Mouse (Mus musculus) CH12.LX (cell line): ENCODE data around the gene Kcnn1. TPM values are rescaled to one million over a fixed set of nuclear protein-coding genes. Genes with fewer than 3 reads are reported as not detected.

Experiments
- DNase-seq: peaks from one replicate; pipeline ENCODE4 v3.0.0-alpha.2; 2013; ENCODE audit errors: extremely low read depth
- H3K27ac ChIP-seq: 2 replicates; pipeline ENCODE4 v1.5.1; 2012; ENCODE audit warnings: low read depth, mild to moderate bottlenecking, control low read depth, moderate library complexity; ENCODE audit not compliant: insufficient read depth
- H3K27me3 ChIP-seq: replicated peaks from 2 replicates; pipeline ENCODE3; 2012; ENCODE audit warnings: inconsistent platforms
- H3K36me3 ChIP-seq, 2 experiments: replicated peaks in 1 of 2; 2 replicates each; pipeline versions ENCODE3 to v1.6.1; 2012; ENCODE audit warnings: inconsistent platforms in 1 of 2, low read length in 1 of 2, mild to moderate bottlenecking in 1 of 2, mixed read lengths in 1 of 2, moderate library complexity in 1 of 2; ENCODE audit not compliant: control insufficient read depth in 1 of 2, insufficient read depth in 1 of 2
- H3K4me1 ChIP-seq, 2 experiments: 2 replicates each; pipeline ENCODE4 v1.6.1; 2012; ENCODE audit warnings: inconsistent platforms in 1 of 2, moderate library complexity in 1 of 2; ENCODE audit not compliant: insufficient read depth in 2 of 2, control insufficient read depth in 1 of 2
- H3K4me2 ChIP-seq: 2 replicates; pipeline ENCODE4 v1.6.1; 2012; ENCODE audit warnings: low read depth, mild to moderate bottlenecking, control low read depth; ENCODE audit not compliant: poor library complexity, insufficient read depth, severe bottlenecking
- H3K4me3 ChIP-seq, 3 experiments: fragments of 150-350 bp in 1 of 3; sonication (generic) in 1 of 3; replicated peaks in 1 of 3; 2 replicates each; pipeline versions ENCODE3 to v1.5.1; 2011 to 2012; ENCODE audit warnings: low read depth in 2 of 3, low read length in 2 of 3, mild to moderate bottlenecking in 2 of 3, moderate library complexity in 2 of 3, control low read depth in 1 of 3, improper control_type of control experiment in 1 of 3, inconsistent platforms in 1 of 3, mixed read lengths in 1 of 3; ENCODE audit not compliant: poor library complexity in 1 of 3
- H3K79me2 ChIP-seq: replicated peaks from 2 replicates; pipeline ENCODE4 v1.6.1; 2012; ENCODE audit warnings: mild to moderate bottlenecking, moderate library complexity; ENCODE audit not compliant: control insufficient read depth, poor library complexity, insufficient read depth, severe bottlenecking; ENCODE audit errors: extremely low read depth
- H3K9ac ChIP-seq: 2 replicates; pipeline ENCODE4 v1.6.1; 2012; ENCODE audit warnings: low read depth, mild to moderate bottlenecking, control low read depth, moderate library complexity; ENCODE audit not compliant: insufficient read depth
- H3K9me3 ChIP-seq: replicated peaks from 2 replicates; pipeline ENCODE3; 2012; ENCODE audit warnings: low read length, inconsistent platforms, mixed read lengths
- CHD2 ChIP-seq: IDR thresholded peaks from 2 replicates; pipeline ENCODE4 v1.6.1; 2011; ENCODE audit warnings: low read length, improper control_type of control experiment
- ELF1 ChIP-seq: IDR thresholded peaks from 2 replicates; pipeline ENCODE4 v1.6.1; 2014; ENCODE audit warnings: low read depth, mild to moderate bottlenecking, inconsistent platforms, low read length, improper control_type of control experiment
- ETS1 ChIP-seq: conservative IDR thresholded peaks from 2 replicates; pipeline ENCODE4 v1.6.1; 2012; ENCODE audit warnings: low read depth, mild to moderate bottlenecking, inconsistent platforms, low read length, improper control_type of control experiment, moderate library complexity
- HCFC1 ChIP-seq: IDR thresholded peaks from 2 replicates; pipeline ENCODE4 v1.6.1; 2012; ENCODE audit warnings: low read depth, mild to moderate bottlenecking, inconsistent platforms, low read length, improper control_type of control experiment
- JUND ChIP-seq: conservative IDR thresholded peaks from 2 replicates; pipeline ENCODE4 v1.6.1; 2011; ENCODE audit warnings: low read depth, low read length, improper control_type of control experiment
- KAT2A ChIP-seq: IDR thresholded peaks from 2 replicates; pipeline ENCODE4 v1.6.1; 2012; ENCODE audit warnings: low read length, improper control_type of control experiment, inconsistent platforms; ENCODE audit not compliant: insufficient replicate concordance
- MAFK ChIP-seq: IDR thresholded peaks from 2 replicates; pipeline ENCODE4 v1.6.1; 2011; ENCODE audit warnings: low read length, improper control_type of control experiment; ENCODE audit not compliant: insufficient replicate concordance
- MAX ChIP-seq: IDR thresholded peaks from 2 replicates; pipeline ENCODE4 v1.6.1; 2011; ENCODE audit warnings: low read length, improper control_type of control experiment
- MAZ ChIP-seq: IDR thresholded peaks from 2 replicates; pipeline ENCODE4 v1.6.1; 2012; ENCODE audit warnings: low read depth, mild to moderate bottlenecking, inconsistent platforms, low read length, improper control_type of control experiment, moderate library complexity
- MEF2A ChIP-seq: IDR thresholded peaks from 2 replicates; pipeline ENCODE4 v1.6.1; 2014; ENCODE audit warnings: low read depth, mild to moderate bottlenecking, inconsistent platforms, low read length, improper control_type of control experiment, borderline replicate concordance
- MXI1 ChIP-seq: IDR thresholded peaks from 2 replicates; pipeline ENCODE4 v1.6.1; 2011; ENCODE audit warnings: mild to moderate bottlenecking, low read depth, low read length, improper control_type of control experiment
- NRF1 ChIP-seq: IDR thresholded peaks from 2 replicates; pipeline ENCODE4 v1.6.1; 2014; ENCODE audit warnings: low read depth, mild to moderate bottlenecking, inconsistent platforms, low read length, improper control_type of control experiment, moderate library complexity
- PAX5 ChIP-seq: IDR thresholded peaks from 2 replicates; pipeline ENCODE4 v1.6.1; 2012; ENCODE audit warnings: low read length, inconsistent platforms, mixed read lengths
- RCOR1 ChIP-seq: conservative IDR thresholded peaks from 2 replicates; pipeline ENCODE4 v1.6.1; 2012; ENCODE audit warnings: low read depth, mild to moderate bottlenecking, inconsistent platforms, low read length, improper control_type of control experiment
- TBP ChIP-seq: conservative IDR thresholded peaks from 2 replicates; pipeline ENCODE4 v1.6.1; 2011; ENCODE audit warnings: low read depth, low read length, improper control_type of control experiment
- USF1 ChIP-seq: IDR thresholded peaks from 2 replicates; pipeline ENCODE4 v1.6.1; 2014; ENCODE audit warnings: low read depth, mild to moderate bottlenecking, inconsistent platforms, low read length, improper control_type of control experiment
- USF2 ChIP-seq: conservative IDR thresholded peaks from 2 replicates; pipeline ENCODE4 v1.6.1; 2011; ENCODE audit warnings: low read depth, low read length, improper control_type of control experiment
- ZC3H11A ChIP-seq: IDR thresholded peaks from 2 replicates; pipeline ENCODE4 v1.6.1; 2012; ENCODE audit warnings: low read depth, mild to moderate bottlenecking, inconsistent platforms, low read length, improper control_type of control experiment
- ZMIZ1 ChIP-seq: IDR thresholded peaks from 2 replicates; pipeline ENCODE4 v1.6.1; 2012; ENCODE audit warnings: low read depth, mild to moderate bottlenecking, inconsistent platforms, low read length, improper control_type of control experiment
- dilution Hi-C: fragments of 300-500 bp; cut with MboI; formaldehyde crosslinking; loops from 2 replicates; pipeline ENCODE4 v1.14.3; 2020; ENCODE audit warnings: low sequenced_read_pairs; ENCODE audit not compliant: extremely low pct_unique_long_range_greater_than_20kb, extremely low pct_ligation_motif_present
- in situ Hi-C: fragments of 300-500 bp; cut with MboI; formaldehyde crosslinking; loops from 3 replicates; pipeline ENCODE4 v1.14.3; 2019; ENCODE audit warnings: low sequenced_read_pairs, low pct_ligation_motif_present, low pct_unique_long_range_greater_than_20kb, mixed read lengths
- polyA plus RNA-seq: library from polyadenylated mRNA; unstranded; fragments of >175 nt; gene quantifications from 2 replicates; pipeline ENCODE4 v1.2.1, GENCODE M21; 2012; ENCODE audit warnings: low read depth; ENCODE audit not compliant: insufficient read length
- total RNA-seq, 2 experiments: library from RNA; depleted of rRNA; stranded (reverse); fragments of 300-350 nt in 1 of 2; fragments of >200 nt in 1 of 2; gene quantifications; 2 replicates each; pipeline ENCODE4 v1.2.3; 2012 to 2014

The Kcnn1 gene
- total and polyA plus RNA-seq, 3 experiments = 0.21 TPM; not detected in 2

- peak; percentile 98 for TF ChIP-seq TBP
These were observed 23.4 kb downstream of the Kcnn1 start, which contains the start of gene Arrdc2 (continued) for GRCm38 (mm10) chr8:70839408-70840351.

- in situ Hi-C loops (no loop called here), dilution Hi-C loops (no loop called here)
- TF ChIP-seq TBP = no peak
- TF ChIP-seq MAFK = no peak
- no peak for TF ChIP-seq ELF1
- TF ChIP-seq USF2 = no peak
- TF ChIP-seq ETS1 = no peak
- no peak for TF ChIP-seq MEF2A
- TF ChIP-seq USF1 = no peak
- no peak for TF ChIP-seq CHD2
- no peak for TF ChIP-seq JUND
- TF ChIP-seq NRF1 = peak; percentile 42; the same call in 1 of the 2 replicates
- TF ChIP-seq MAZ = no peak
- no peak for TF ChIP-seq KAT2A
- TF ChIP-seq PAX5 = no peak
- TF ChIP-seq MAX = 0 out of 2 replicates have a peak, but pooled peaks have one; percentile 10
- TF ChIP-seq ZMIZ1 = no peak
- TF ChIP-seq MXI1 = peak; percentile 43; the same call in 1 of the 2 replicates
- TF ChIP-seq RCOR1 = no peak
- TF ChIP-seq ZC3H11A = no peak
- no peak for TF ChIP-seq HCFC1
- Histone ChIP-seq H3K4me1 (peaks cover 6 to 23% of the 10 kb centered on the region in 2 experiments), H3K9me3 (no peaks in the 10 kb centered on the region), H3K79me2 (no peaks in the 10 kb centered on the region), H3K27ac (peak overlapping the region; percentile 56), H3K9ac (peak overlapping the region; percentile 68), H3K36me3 (peaks cover 12 to 27% of the 10 kb centered on the region in 2 experiments), H3K4me3 (peak overlapping the region; percentile 69 to 80 (median 79)), H3K27me3 (peaks cover 19% of the 10 kb centered on the region), H3K4me2 (peak overlapping the region; percentile 21)
- no peak for DNase-seq
These were observed 24.2 kb downstream of the Kcnn1 start for GRCm38 (mm10) chr8:70838654-70839407.
